Mouse (Mus musculus): ENCODE data around the gene Prmt3. TPM values are rescaled to one million over a fixed set of nuclear protein-coding genes. Genes with fewer than 3 reads are reported as not detected.

Gene Prmt3
- 10 to 100 TPM; 45.7 to 73.4 TPM for polyA plus RNA-seq (2017; shearing (Covaris generic))

GRCm38 (mm10) chr7:49778114-49778901 is at the start of gene Prmt3:
TSS of gene Prmt3 (plus strand) at chr7:49778346.

DNA sequence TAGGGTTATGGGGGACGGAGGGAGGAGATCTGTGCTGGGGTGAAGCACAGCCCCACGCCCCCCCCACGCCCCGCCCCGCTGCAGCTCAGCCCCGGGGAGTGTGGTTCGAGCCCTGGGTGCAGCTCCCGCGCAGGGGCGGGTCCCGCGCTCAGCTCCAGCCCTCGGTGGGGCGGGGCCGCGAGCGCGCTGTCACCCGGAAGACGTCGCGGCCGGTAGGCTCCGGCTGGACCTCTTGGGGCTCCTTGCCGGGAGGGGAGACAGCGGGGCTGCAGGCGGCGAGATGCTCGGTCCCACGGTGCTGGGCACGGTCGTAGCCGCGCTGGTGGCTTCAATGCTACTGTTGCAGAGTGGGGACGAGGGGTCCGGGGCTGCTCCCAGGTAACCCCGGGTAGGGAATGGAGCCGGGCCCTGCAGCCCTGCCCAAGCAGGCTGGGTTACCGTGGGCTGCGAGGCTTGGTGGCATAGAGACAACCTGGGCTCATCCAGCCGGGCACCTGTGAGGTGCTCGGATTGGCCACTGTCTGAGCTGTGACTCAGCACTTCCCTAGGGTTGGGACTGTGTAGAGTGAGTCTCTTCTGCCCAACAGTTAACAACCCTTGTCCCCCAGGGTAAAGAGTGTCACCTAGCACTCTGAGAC is 19.1 kb upstream of the Prmt3 start, which contains the start of gene Htatip2:
Htatip2 (plus strand) TSS at position 182 of the 638 bp plus-strand sequence.

Other genes starting within 250 kb of the Prmt3 start
- not detected for gene Dbx1, start 141.5 kb upstream of the Prmt3 start, polyA plus RNA-seq (2017; shearing (Covaris generic))
- gene Htatip2, start 19.2 kb upstream of the Prmt3 start, polyA plus RNA-seq (2017; shearing (Covaris generic)), result 10 to 100 TPM; 58.1 to 59.1 TPM
- not detected for gene Slc6a5, start 131.8 kb downstream of the Prmt3 start, polyA plus RNA-seq (2017; shearing (Covaris generic))
- gene Nell1, start 196.5 kb downstream of the Prmt3 start, polyA plus RNA-seq (2017; shearing (Covaris generic)), result under 1 TPM in 1 of 2 experiments, not detected in 1; 0.06 TPM

Data from activated CD4-positive, CD25-positive, alpha-beta regulatory T cell (primary cell).